Mouse (Mus musculus) liver, postnatal 0 days (tissue): ENCODE data around the gene Dis3l2.

ENCODE experiments used
- CTCF ChIP-seq: sonication (generic); IDR thresholded peaks from 2 replicates; pipeline ENCODE4 v1.5.1; 2016; ENCODE audit warnings: antibody characterized with exemption, low read depth
- EP300 ChIP-seq: IDR thresholded peaks from 2 replicates; pipeline ENCODE4 v1.6.1; 2016; ENCODE audit warnings: antibody characterized with exemption, low read depth, mild to moderate bottlenecking

DNA sequence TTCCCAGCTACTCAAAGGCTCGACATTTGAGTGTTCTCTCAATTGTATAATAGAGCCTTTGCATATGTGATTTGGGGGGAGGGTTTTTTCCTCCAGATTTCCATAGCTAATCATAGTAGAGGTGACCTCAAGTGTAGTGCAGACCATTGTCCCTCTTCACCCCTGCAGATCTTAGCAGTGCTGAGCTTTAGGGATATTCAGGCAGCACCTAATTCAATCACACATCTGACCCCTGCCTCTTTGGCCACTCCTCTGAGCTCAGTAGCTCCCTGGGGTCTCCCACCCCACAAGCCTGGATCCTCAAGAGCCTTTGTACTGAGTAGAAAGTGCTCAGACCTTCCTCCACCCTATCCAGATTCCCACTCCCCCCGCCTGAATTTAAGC, 299.6 kb downstream of the Dis3l2 start:
- TF ChIP-seq CTCF (no peak), EP300 (no peak)
